Mouse (Mus musculus): ENCODE measurements around the gene Cep131. TPM values are rescaled to one million over a fixed set of nuclear protein-coding genes. Genes with fewer than 3 reads are reported as not detected.

The Cep131 gene
- 6.9 TPM for polyA plus RNA-seq (2017; shearing (Covaris generic))

DNA sequence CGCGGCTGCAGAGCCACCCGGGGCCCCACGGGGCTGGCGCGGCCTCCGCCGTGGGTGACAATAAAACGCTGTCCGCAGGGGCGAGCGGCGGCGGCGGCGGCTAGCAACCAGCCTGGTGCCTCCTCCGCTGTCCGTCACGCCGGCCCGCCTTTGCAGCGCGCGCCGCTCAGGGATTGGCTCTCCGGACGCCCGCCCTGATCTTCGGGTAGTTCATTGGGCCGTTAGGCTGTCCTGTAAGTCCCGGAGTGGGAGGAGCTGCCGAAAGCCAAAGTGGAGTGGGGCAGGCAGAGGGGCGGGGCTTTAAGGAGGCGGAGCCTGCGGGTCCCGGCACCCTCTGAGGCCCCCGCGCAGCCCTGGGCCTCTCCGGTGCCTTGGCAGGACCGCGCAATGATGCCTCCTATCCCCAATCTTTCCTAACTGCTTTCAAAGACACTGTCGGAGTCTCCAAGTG lies at the start of gene Cep131:
Gene Cep131 (minus strand): TSS at position 126 of the 451 bp plus-strand sequence.

DNA sequence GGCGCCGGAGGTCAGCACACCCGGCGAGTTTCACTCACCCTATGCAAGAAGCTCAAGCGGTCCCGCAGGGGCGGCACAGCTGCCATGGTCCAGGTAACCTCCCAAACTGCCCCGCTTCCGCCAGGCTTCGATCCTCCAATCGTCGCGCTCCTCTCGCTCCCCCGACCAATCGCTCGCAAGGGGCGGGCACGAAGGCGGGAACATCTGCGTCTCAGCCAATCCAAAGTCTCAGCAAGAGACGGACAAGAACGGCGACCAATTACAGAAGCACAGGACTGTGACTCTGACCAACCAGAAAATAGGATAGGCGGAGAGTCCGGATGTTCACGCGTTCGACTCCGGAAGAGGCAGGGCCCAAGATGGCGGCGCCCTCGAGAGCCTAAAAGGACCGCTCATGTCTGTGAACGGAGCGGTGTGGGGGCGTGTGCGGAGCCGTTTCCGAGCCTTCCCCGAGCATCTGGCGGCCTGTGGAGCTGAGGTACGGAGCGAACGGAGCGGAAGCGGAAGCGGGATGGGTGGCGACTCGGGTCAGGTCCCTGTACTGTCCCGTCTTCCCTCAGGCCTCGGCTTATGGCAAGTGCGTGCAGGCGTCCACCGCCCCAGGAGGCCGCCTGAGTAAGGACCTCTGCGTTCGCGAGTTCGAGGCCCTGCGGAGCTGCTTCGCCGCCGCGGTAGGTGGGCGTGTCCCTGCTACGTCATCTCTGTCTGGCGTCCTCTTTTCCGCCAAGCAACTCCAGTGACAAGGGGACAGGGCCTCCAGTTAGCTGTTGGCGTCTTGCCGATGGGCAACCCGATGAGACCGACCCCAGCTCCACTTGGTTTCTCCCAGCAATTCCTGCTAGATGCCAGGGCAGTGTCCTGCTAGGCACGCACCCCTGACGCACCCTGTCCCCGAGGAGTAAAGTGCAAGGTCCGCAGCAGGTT lies 12.2 kb upstream of the Cep131 start, which contains the start of the genes Tepsin and Ndufaf8:
Gene Tepsin (minus strand): TSS at position 144 of the 924 bp plus-strand sequence.
Gene Ndufaf8 (plus strand): TSS at position 341 of the 924 bp plus-strand sequence.

DNA sequence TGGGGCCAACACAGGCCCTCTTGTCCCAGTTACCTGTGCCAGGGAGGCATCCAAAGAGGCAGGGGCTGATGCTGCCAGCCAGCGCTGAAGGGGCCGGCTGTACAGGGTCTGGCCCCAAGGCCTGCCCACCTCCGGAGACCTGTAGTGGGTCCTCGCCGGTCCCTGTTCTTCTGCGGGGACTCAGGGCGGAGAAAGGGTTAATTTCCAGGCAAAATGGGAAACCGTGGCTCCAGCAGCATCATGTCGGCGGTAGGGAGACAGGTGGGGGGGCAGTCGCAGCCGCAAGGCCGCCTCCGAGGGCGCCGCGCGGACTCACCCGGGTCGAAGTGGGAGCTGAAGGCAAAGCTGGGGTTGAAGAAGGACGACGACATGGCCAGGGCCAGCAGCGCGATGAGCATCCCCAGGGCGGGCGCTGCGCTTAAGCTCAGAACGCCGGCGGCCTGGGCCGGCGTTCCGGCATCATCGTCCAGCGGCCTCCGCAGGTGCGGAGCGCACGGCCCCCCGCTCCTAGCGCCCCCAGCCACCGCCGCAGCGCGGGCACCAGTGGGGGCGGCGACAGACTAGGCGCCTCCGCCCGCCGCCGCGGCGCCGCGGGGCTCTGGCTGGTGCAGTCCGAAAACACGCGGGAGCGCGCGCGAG lies 40.0 kb downstream of the Cep131 start, which contains the start of gene Aatk:
Gene Aatk (minus strand): TSS at position 615 of the 639 bp plus-strand sequence.

Other genes starting within 250 kb of the Cep131 start
- 25.6 TPM for gene Chmp6, start 173.4 kb downstream of the Cep131 start, polyA plus RNA-seq (2017; shearing (Covaris generic))
- 21.9 TPM for gene Baiap2, start 144.1 kb downstream of the Cep131 start, polyA plus RNA-seq (2017; shearing (Covaris generic))
- not detected for gene Aatk, start 39.7 kb downstream of the Cep131 start, polyA plus RNA-seq (2017; shearing (Covaris generic))
- 18.8 TPM for gene Tepsin, start 11.9 kb upstream of the Cep131 start, polyA plus RNA-seq (2017; shearing (Covaris generic))
- gene Ndufaf8, start 12.1 kb upstream of the Cep131 start, polyA plus RNA-seq (2017; shearing (Covaris generic)) = 44.1 TPM
- 99.6 TPM for gene Slc38a10, start 64.5 kb upstream of the Cep131 start, polyA plus RNA-seq (2017; shearing (Covaris generic))
- not detected for gene Bahcc1, start 146.1 kb upstream of the Cep131 start, polyA plus RNA-seq (2017; shearing (Covaris generic))